Mouse (Mus musculus) C2C12 (cell line): ENCODE measurements around the gene Sec22b.

Experiments
- CTCF ChIP-seq: IDR thresholded peaks from one replicate; pipeline ENCODE4 v1.5.1; 2011; ENCODE audit not compliant: control insufficient read depth, insufficient read depth, insufficient read length
- USF1 ChIP-seq: IDR thresholded peaks from one replicate; pipeline ENCODE4 v1.6.1; 2011; ENCODE audit warnings: low read depth, mild to moderate bottlenecking, control low read depth, moderate library complexity

DNA sequence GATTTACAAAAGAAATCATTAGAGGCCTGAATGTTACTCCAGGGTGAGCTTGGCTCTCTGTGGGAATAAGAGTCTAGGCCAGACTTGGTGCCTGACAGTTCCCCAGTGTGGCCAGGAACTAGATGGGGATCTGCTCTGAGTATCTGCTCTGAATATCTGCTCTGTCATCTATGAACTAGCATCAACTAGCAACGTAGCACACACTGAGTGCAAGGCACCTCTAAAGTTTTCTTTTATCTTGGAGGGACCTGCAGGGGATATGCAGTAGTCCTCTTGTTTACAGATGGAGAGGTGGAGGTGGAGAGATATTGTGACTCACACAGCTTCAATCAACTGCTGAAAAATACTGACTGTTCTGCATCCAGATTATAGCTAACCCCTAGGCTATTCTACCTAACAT lies 68.0 kb downstream of the Sec22b start:
- no peak for TF ChIP-seq CTCF
- TF ChIP-seq USF1, result no peak
